Mouse (Mus musculus) kidney, embryonic 14.5 days (tissue): ENCODE measurements around the gene Anks1b. TPM values are rescaled to one million over a fixed set of nuclear protein-coding genes. Genes with fewer than 3 reads are reported as not detected.

Source experiments
- ATAC-seq: fragments of 200-750 bp; cut with Nextera tagmentation; 2 replicates; pipeline ENCODE4 v1.8.0; 2017; ENCODE audit warnings: moderate number of reproducible peaks, mild to moderate bottlenecking, moderate TSS enrichment, moderate library complexity; ENCODE audit not compliant: low FRiP score, low TSS enrichment
- H3K27ac ChIP-seq: fragments of 300-500 bp; sonication (generic); 2 replicates; pipeline ENCODE4 v1.5.1; 2014; ENCODE audit warnings: low read depth, mild to moderate bottlenecking, low read length, moderate library complexity, mixed read lengths
- H3K27me3 ChIP-seq: fragments of 300-500 bp; sonication (generic); 2 replicates; pipeline ENCODE4 v1.6.1; 2014; ENCODE audit warnings: mild to moderate bottlenecking, low read length; ENCODE audit not compliant: control insufficient read depth, insufficient read depth
- H3K36me3 ChIP-seq: fragments of 300-500 bp; sonication (generic); 2 replicates; pipeline ENCODE4 v1.6.1; 2014; ENCODE audit warnings: low read length, mixed read lengths; ENCODE audit not compliant: control insufficient read depth, insufficient read depth
- H3K4me1 ChIP-seq: fragments of 300-500 bp; sonication (generic); 2 replicates; pipeline ENCODE4 v1.6.1; 2014; ENCODE audit warnings: low read length, mixed read lengths; ENCODE audit not compliant: control insufficient read depth, insufficient read depth
- H3K4me2 ChIP-seq: fragments of 300-500 bp; sonication (generic); replicated peaks from 2 replicates; pipeline ENCODE4 v1.6.1; 2014; ENCODE audit warnings: low read depth, mild to moderate bottlenecking, low read length
- H3K4me3 ChIP-seq: fragments of 300-500 bp; sonication (generic); 2 replicates; pipeline ENCODE4 v1.5.1; 2014; ENCODE audit warnings: mild to moderate bottlenecking, low read length
- H3K9ac ChIP-seq: fragments of 300-500 bp; sonication (generic); 2 replicates; pipeline ENCODE4 v1.6.1; 2014; ENCODE audit warnings: low read depth, mild to moderate bottlenecking, low read length, moderate library complexity
- H3K9me3 ChIP-seq: fragments of 300-500 bp; sonication (generic); 2 replicates; pipeline ENCODE4 v1.6.1; 2016; ENCODE audit warnings: low read length; ENCODE audit not compliant: control insufficient read depth
- WGBS: fragments of 180-500 bp; shearing (Covaris S2); extraction: QIAGEN DNeasy Blood & Tissue Kit; methylation state at CpG from one replicate; pipeline ENCODE4 v1.1.7; 2014; 5-methylcytosine and 5-hydroxymethylcytosine counted together
- polyA plus RNA-seq: library from polyadenylated mRNA; unstranded; fragments of >200 nt; fragmentation: Nextera tagmentation; extraction: Ambion mirVana; gene quantifications from 2 replicates; pipeline ENCODE4 v1.2.1, GENCODE M21; 2014

Gene Anks1b
- polyA plus RNA-seq, 1 experiment from 2014 or later: 4.4 TPM

DNA sequence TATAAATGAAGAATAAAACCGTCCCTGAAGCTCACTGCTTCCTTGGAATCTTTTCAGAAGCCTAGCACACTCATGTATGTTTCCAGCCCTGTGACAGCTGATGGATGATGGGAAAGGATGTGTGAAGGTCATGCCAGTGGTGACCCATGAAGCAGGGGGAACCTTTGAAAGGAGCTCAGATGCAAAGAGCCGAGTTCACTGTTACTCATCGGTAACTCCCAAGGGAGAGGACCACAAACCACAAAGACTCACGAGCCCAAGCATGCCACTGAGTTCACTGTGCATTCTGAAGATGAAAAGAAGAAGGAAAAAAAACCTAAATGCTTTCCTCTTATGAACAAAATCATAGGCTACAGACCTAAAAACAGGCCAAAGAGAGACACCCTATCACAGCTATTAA is 859.5 kb downstream of the Anks1b start:
- no peak overlapping the region for H3K27ac ChIP-seq

DNA sequence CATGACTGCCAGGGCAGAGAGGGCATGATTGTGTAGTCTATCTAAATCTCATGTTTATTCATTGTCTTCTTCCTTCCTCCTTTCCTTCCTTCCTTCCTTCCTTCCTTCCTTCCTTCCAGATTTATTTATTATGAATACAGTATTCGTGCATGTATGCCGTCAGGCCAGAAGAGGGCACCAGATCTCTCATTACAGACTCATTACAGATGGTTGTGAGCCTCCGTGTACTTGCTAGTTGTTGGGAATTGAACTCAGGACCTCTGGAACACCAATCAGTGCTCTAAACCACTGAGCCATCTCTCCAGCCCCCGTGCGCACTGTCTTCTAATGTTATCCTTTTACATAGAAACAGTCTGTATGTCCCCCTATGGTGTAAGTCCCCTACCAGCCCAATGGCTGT is 860.3 kb downstream of the Anks1b start:
- no peaks in the 10 kb centered on the region for H3K36me3 ChIP-seq
- 25% methylated on average over 5 of the region's 5 CpGs for WGBS
- no peak overlapping the region for H3K4me3 ChIP-seq
- H3K27me3 ChIP-seq: no peaks in the 10 kb centered on the region
- H3K9me3 ChIP-seq: no peaks in the 10 kb centered on the region
- H3K9ac ChIP-seq: no peak overlapping the region
- no peaks in the 10 kb centered on the region for H3K4me1 ChIP-seq
- H3K4me2 ChIP-seq: no peak overlapping the region
- no peak overlapping the region for H3K27ac ChIP-seq
- ATAC-seq: no peak

More for the DNA sequence above, 859.5 kb downstream of the Anks1b start:
- H3K9ac ChIP-seq: no peak overlapping the region
- H3K9me3 ChIP-seq: no peaks in the 10 kb centered on the region
- no peak overlapping the region for H3K4me2 ChIP-seq
- no peaks in the 10 kb centered on the region for H3K27me3 ChIP-seq
- no peaks in the 10 kb centered on the region for H3K36me3 ChIP-seq
- no peak overlapping the region for H3K4me3 ChIP-seq
- H3K4me1 ChIP-seq: no peaks in the 10 kb centered on the region
- no peak for ATAC-seq
- WGBS: 35% methylated on average over 4 of the region's 4 CpGs

GRCm38 (mm10) chr10:90738475-90738874 is 865.2 kb downstream of the Anks1b start:
- Histone ChIP-seq H3K27me3 (no peaks in the 10 kb centered on the region), H3K36me3 (no peaks in the 10 kb centered on the region), H3K27ac (no peak overlapping the region), H3K4me2 (no peak overlapping the region), H3K4me1 (no peaks in the 10 kb centered on the region), H3K4me3 (no peak overlapping the region), H3K9ac (no peak overlapping the region), H3K9me3 (no peaks in the 10 kb centered on the region)
- no peak for ATAC-seq
- 63% methylated on average over 2 of the region's 2 CpGs for WGBS

- no peak for ATAC-seq
- no peaks in the 10 kb centered on the region for H3K36me3 ChIP-seq
- no peak overlapping the region for H3K4me3 ChIP-seq
- H3K9me3 ChIP-seq: no peaks in the 10 kb centered on the region
- H3K4me1 ChIP-seq: no peaks in the 10 kb centered on the region
- no peak overlapping the region for H3K27ac ChIP-seq
- no peak overlapping the region for H3K4me2 ChIP-seq
- H3K27me3 ChIP-seq: no peaks in the 10 kb centered on the region
- no peak overlapping the region for H3K9ac ChIP-seq
- 92% methylated on average over 5 of the region's 5 CpGs for WGBS
Measured at GRCm38 (mm10) chr10:90740956-90741355, 867.6 kb downstream of the Anks1b start.

GRCm38 (mm10) chr10:90751889-90752288 is 878.6 kb downstream of the Anks1b start:
- Histone ChIP-seq H3K36me3 (no peaks in the 10 kb centered on the region), H3K9ac (no peak overlapping the region), H3K4me2 (no peak overlapping the region), H3K4me3 (no peak overlapping the region), H3K27me3 (no peaks in the 10 kb centered on the region), H3K4me1 (no peaks in the 10 kb centered on the region), H3K9me3 (no peaks in the 10 kb centered on the region), H3K27ac (no peak overlapping the region)
- no peak for ATAC-seq
- 70% methylated on average over 5 of the region's 5 CpGs for WGBS

GRCm38 (mm10) chr10:90753106-90753505 is 879.8 kb downstream of the Anks1b start:
- ATAC-seq: no peak
- Histone ChIP-seq H3K9me3 (no peaks in the 10 kb centered on the region), H3K27ac (no peak overlapping the region), H3K36me3 (no peaks in the 10 kb centered on the region), H3K4me2 (no peak overlapping the region), H3K27me3 (no peaks in the 10 kb centered on the region), H3K4me3 (no peak overlapping the region), H3K4me1 (no peaks in the 10 kb centered on the region), H3K9ac (no peak overlapping the region)
- 75% methylated on average over 9 of the region's 9 CpGs for WGBS

DNA sequence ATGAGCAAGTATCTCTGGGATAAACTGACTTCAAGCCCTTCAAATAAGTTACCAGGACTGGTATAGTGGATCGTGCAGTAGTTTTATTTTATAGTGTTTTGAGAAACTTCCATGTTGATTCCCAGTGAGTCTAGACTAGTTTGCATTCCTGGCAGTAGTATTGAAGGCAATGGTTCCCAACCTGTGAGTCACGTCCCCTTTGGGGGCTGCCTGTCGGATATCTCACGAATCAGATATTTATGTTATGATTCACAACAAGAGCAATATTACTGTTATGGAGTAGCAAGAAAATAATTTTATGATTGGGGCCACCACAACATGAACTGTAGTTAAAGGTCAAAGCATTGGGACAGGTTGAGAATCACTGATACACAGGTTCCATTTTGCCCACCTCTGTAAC is 884.5 kb downstream of the Anks1b start:
- 88% methylated on average over 4 of the region's 4 CpGs for whole genome bisulfite sequencing
- Histone ChIP-seq H3K4me2 (no peak overlapping the region), H3K4me1 (no peaks in the 10 kb centered on the region), H3K27ac (no peak overlapping the region), H3K27me3 (no peaks in the 10 kb centered on the region), H3K4me3 (no peak overlapping the region), H3K9ac (no peak overlapping the region), H3K9me3 (no peaks in the 10 kb centered on the region), H3K36me3 (no peaks in the 10 kb centered on the region)
- ATAC-seq: no peak

- H3K27ac ChIP-seq: no peak overlapping the region
- no peak overlapping the region for H3K9ac ChIP-seq
- no peaks in the 10 kb centered on the region for H3K9me3 ChIP-seq
- ATAC-seq: no peak
- no peaks in the 10 kb centered on the region for H3K27me3 ChIP-seq
- no peaks in the 10 kb centered on the region for H3K36me3 ChIP-seq
- 87% methylated on average over 5 of the region's 5 CpGs for WGBS
- H3K4me3 ChIP-seq: no peak overlapping the region
- no peak overlapping the region for H3K4me2 ChIP-seq
- no peaks in the 10 kb centered on the region for H3K4me1 ChIP-seq
Measured at GRCm38 (mm10) chr10:90759929-90760328, 886.6 kb downstream of the Anks1b start.

DNA sequence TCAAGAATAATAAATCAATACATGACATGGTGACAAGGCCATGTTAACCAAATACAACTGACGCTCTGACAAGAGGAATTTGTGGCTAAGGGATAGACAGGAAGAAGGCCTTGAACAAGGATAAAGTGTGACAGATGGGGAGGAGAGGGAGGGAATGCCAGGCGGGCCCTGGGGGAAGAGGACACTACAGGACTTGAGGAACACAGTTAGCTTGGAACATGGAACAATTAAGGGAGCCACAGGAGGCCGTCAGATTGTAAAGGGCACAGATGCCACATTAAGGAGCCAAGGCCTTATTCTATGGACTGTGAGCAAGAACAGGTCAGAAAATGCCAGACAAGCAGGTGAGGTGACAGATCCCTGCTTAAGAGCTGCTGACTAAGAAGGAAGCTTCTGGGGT is 893.0 kb downstream of the Anks1b start:
- Histone ChIP-seq H3K27ac (no peak overlapping the region), H3K36me3 (no peaks in the 10 kb centered on the region), H3K9me3 (no peaks in the 10 kb centered on the region), H3K4me1 (no peaks in the 10 kb centered on the region), H3K4me3 (no peak overlapping the region), H3K4me2 (no peak overlapping the region), H3K9ac (no peak overlapping the region), H3K27me3 (no peaks in the 10 kb centered on the region)
- no peak for ATAC-seq
- WGBS: 64% methylated on average over 3 of the region's 3 CpGs
